Mouse (Mus musculus): ENCODE results near the gene Adcy2. TPM values are rescaled to one million over a fixed set of nuclear protein-coding genes. Genes with fewer than 3 reads are reported as not detected.

The Adcy2 gene
- total and polyA plus RNA-seq, 2 experiments from 2014 or later: 16.8 to 50.9 TPM

GRCm38 (mm10) chr13:68574398-68574797 is 424.9 kb downstream of the Adcy2 start:
- TF ChIP-seq CTCF (IDR thresholded peaks at IDR 0.05): no peak

DNA sequence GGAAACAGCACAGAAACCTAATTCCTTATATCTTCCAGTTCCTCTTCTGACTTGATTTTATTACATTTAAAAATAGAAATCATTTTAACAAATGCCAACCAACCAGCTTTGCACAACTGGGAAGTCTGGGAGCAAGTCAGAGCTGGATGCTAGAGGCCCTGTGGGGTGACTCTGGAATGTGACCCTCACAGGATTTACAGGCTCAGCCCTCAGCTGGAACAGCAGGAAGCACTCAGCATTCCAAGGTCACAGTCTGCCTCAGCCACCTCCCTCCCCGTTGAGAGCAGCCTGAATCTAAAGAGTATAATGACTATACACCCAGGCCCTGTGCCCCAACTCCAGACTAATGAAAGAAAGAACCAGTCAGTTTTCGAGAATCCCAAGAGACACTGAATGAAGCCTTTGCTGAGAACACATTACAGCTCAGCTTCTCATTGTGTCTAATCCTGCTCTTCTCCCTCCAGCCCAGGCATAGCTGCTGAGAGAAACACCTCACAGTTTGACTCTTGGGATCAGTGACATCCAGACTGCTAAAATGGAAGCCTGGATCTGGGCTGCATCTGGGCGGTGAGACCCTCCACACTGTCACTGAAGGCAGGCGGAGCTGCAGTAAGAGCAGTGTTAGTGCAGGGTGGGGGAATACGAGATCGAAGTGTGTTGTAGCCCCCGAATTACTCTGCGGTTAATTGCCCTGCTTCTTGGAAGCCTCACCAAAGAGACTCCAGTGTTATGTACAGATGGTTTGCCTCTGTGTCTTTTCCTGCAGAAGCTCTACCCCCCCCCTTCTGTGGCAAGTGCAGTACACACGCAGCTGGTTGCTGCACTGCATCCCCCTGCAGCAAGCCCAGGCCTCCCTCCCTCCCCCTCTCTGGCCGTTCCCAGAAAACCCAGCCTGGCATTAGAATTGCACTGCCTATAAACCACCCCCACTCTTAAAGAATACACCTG is 426.1 kb downstream of the Adcy2 start:
- ATAC-seq (ENCODE audit: low FRiP score): no peak
- Histone ChIP-seq H3K9ac (replicated peaks; ENCODE audit: low read length, poor library complexity, severe bottlenecking) (no peak overlapping the region), H3K4me1 (ENCODE audit: insufficient read depth, low read length) (no peaks in the 10 kb centered on the region), H3K36me3 (ENCODE audit: insufficient read depth, low read length) (peaks cover 43% of the 10 kb centered on the region), H3K4me3 (ENCODE audit: low read depth, low read length) (no peak overlapping the region), H3K4me2 (ENCODE audit: low read depth, low read length, poor library complexity, severe bottlenecking) (no peak overlapping the region), H3K27me3 (ENCODE audit: insufficient read depth, low read length) (no peaks in the 10 kb centered on the region), H3K27ac (ENCODE audit: low read depth, low read length) (no peak overlapping the region), H3K9me3 (ENCODE audit: low read length) (no peaks in the 10 kb centered on the region)
- 65% methylated on average over 10 of the region's 10 CpGs for WGBS
- TF ChIP-seq CTCF (IDR thresholded peaks at IDR 0.05): no peak
- DNase-seq (ENCODE audit: low spot score): no peak

More at GRCm38 (mm10) chr13:68574398-68574797, 424.9 kb downstream of the Adcy2 start:
- ATAC-seq (ENCODE audit: low FRiP score) (no peak), DNase-seq (ENCODE audit: low spot score) (no peak)
- H3K27me3 ChIP-seq (ENCODE audit: insufficient read depth, low read length): no peaks in the 10 kb centered on the region
- no peaks in the 10 kb centered on the region for H3K9me3 ChIP-seq (ENCODE audit: low read length)
- no peak overlapping the region for H3K4me2 ChIP-seq (ENCODE audit: low read depth, low read length, poor library complexity, severe bottlenecking)
- peaks cover 44% of the 10 kb centered on the region for H3K36me3 ChIP-seq (ENCODE audit: insufficient read depth, low read length)
- no peak overlapping the region for H3K27ac ChIP-seq (ENCODE audit: low read depth, low read length)
- H3K9ac ChIP-seq (replicated peaks; ENCODE audit: low read length, poor library complexity, severe bottlenecking): no peak overlapping the region
- WGBS: 86% methylated on average over 4 of the region's 4 CpGs
- H3K4me1 ChIP-seq (ENCODE audit: insufficient read depth, low read length): no peaks in the 10 kb centered on the region
- no peak overlapping the region for H3K4me3 ChIP-seq (ENCODE audit: low read depth, low read length)

DNA sequence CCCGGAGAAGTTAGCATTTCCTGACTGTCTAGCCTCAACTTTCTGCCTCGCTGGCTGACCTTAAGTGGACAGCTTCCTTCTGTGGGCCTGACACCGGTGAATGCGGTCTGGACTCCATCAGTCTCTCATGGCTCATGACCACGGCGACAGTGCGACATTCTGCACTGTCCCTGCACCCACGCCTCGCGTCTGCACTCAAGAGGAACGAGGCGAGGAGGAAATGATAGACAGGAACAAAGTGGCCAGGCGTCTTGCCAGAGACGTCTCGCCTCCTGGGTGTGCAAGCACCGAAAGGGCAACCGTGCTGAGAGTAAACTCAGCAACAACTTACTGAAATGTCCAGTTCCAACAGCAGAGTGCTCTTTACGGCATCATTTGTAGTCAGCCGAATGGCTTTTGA is 427.1 kb downstream of the Adcy2 start:
- no peaks in the 10 kb centered on the region for H3K4me1 ChIP-seq (ENCODE audit: insufficient read depth, low read length)
- no peak for ATAC-seq (ENCODE audit: low FRiP score)
- H3K36me3 ChIP-seq (ENCODE audit: insufficient read depth, low read length): peaks cover 46% of the 10 kb centered on the region
- H3K9ac ChIP-seq (replicated peaks; ENCODE audit: low read length, poor library complexity, severe bottlenecking): no peak overlapping the region
- H3K4me2 ChIP-seq (ENCODE audit: low read depth, low read length, poor library complexity, severe bottlenecking): no peak overlapping the region
- no peak overlapping the region for H3K4me3 ChIP-seq (ENCODE audit: low read depth, low read length)
- WGBS: 92% methylated on average over 19 of the region's 19 CpGs
- no peak overlapping the region for H3K27ac ChIP-seq (ENCODE audit: low read depth, low read length)
- no peak for TF ChIP-seq CTCF (IDR thresholded peaks at IDR 0.05)
- no peak for DNase-seq (ENCODE audit: low spot score)
- H3K9me3 ChIP-seq (ENCODE audit: low read length): no peaks in the 10 kb centered on the region
- no peaks in the 10 kb centered on the region for H3K27me3 ChIP-seq (ENCODE audit: insufficient read depth, low read length)
